25 mouse cellular contexts compared by ENCODE assay signal in the genomic region with DNA sequence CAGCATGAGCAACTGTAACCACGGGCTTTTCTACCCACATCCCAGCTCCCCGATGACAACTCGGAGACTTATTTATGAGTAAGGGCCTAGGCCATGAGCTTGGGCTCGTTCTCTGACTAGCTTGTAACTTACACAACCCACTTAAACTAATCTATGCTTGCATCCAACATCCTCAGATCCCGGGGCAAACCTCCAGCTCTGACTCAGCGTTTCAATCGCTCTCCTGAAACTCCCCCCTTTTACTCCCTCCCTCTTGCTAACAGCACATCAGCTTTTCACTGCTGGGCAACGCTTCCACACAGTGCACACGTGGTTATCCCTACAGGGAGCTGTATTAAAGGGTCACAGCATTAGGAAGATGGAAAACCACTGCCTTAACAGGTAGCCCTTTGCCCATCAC. TPM values are rescaled to one million over a fixed set of nuclear protein-coding genes. Genes with fewer than 3 reads are reported as not detected.
A peak's percentile ranks its signal among the peaks of the same experiment; 100 is the strongest.
DNase-seq lines count a peak whose midpoint lies in the region; TF ChIP-seq lines count a peak whose summit lies in the region.
"Had no signal": no experiment of that assay in that cellular context is flagged by ENCODE, and none has a peak within 500 bp of the region (broad histone marks: within the 10 kb centered on the region; RNA-seq: fewer than 3 reads in every experiment).

No protein-coding gene starts in this region.

- H3ac ChIP-seq in C2C12 (ENCODE audit: control insufficient read depth, insufficient read length, low read depth), result no peak overlapping the region

- H3K79me2 ChIP-seq in C2C12 (ENCODE audit: control insufficient read depth, insufficient read depth), result peaks cover 21% of the 10 kb centered on the region

- peaks cover 9% of the 10 kb centered on the region for H3K36me3 ChIP-seq in C2C12 (ENCODE audit: control insufficient read depth, insufficient read depth)

- H3K79me3 ChIP-seq in C2C12 (ENCODE audit: low read depth), result peaks cover 3% of the 10 kb centered on the region

- no peak for TF ChIP-seq CTCF in C2C12 (IDR thresholded peaks at IDR 0.05; ENCODE audit: control insufficient read depth, insufficient read depth, insufficient read length)

- no peak overlapping the region for H3K4me3 ChIP-seq in C2C12 (ENCODE audit: insufficient read depth, poor library complexity, severe bottlenecking)
- H3K4me3 ChIP-seq: forebrain, embryonic 12.5 days; hindbrain, embryonic 12.5 days; megakaryocyte, embryonic 14.5 days had no signal

- peak; percentile 42 to 55 for DNase-seq in left cerebral cortex, adult 18-20 months (ENCODE audit: low spot score in 2 of 2)
- no peak for DNase-seq in left cerebral cortex, adult 11 months (ENCODE audit: low spot score)
- DNase-seq in 3T3-L1 (ENCODE audit: low read depth, low spot score), result peak; percentile 89
- peak; percentile 67 for DNase-seq in fibroblast of lung, adult 2 months (ENCODE audit: low read depth)
- no peak for DNase-seq in adrenal gland, postnatal 14 days
- DNase-seq in cerebellum, postnatal 36 days, result no peak
- DNase-seq: adrenal gland, adult 8-10 months; cerebellum, adult 11 months; cerebellum, postnatal 10 days; embryo, embryonic 11 days; gastrocnemius, postnatal 36 days; heart, postnatal 10 days; kidney, adult 8-10 months; kidney, postnatal 25 days; lung, adult 18-20 months; midbrain, embryonic 14.5 days; spleen, adult 18-20 months; thymus, postnatal 25 days had no signal

- no peaks in the 10 kb centered on the region for H3K27me3 ChIP-seq in C2C12 (ENCODE audit: control insufficient read depth, insufficient read depth, insufficient read length)
- H3K27me3 ChIP-seq: CH12.LX; forebrain, embryonic 12.5 days; hindbrain, embryonic 12.5 days; megakaryocyte, embryonic 14.5 days had no signal

TF ChIP-seq in C2C12, 6 proteins besides CTCF, POLR2A, EP300 and RAD21:
- TF ChIP-seq MYOG (IDR thresholded peaks at IDR 0.05; ENCODE audit: control insufficient read depth, extremely low read depth, insufficient read length) (no peak), FOSL1 (IDR thresholded peaks at IDR 0.05; ENCODE audit: insufficient read depth, low read length, poor library complexity, severe bottlenecking) (no peak), USF1 (IDR thresholded peaks at IDR 0.05; ENCODE audit: low read depth) (peak; percentile 67), MYOD1 (IDR thresholded peaks at IDR 0.05; ENCODE audit: control insufficient read depth, insufficient read length, low read depth) (no peak), CEBPB (IDR thresholded peaks at IDR 0.05; ENCODE audit: low read depth) (peak; percentile 1), MAX (IDR thresholded peaks at IDR 0.05) (no peak)

RNA-seq across cellular contexts. Expression of a gene that starts 3.7 kb away (rescaled TPM):
- 1 to 10 TPM in 1 of 2 experiments, not detected in 1; 1.5 TPM for total RNA-seq in left cerebral cortex, adult 18-20 months (2021)
- 0.05 TPM for polyA plus RNA-seq in C2C12 (2012; fragmentation: generic; extraction: Trizol)
- total RNA-seq in adrenal gland, postnatal 14 days (2021), result 0.45 and 1.4 TPM in 2 replicates
- total RNA-seq: CH12.LX; gastrocnemius, postnatal 36 days; neutrophil, adult 5-6 weeks had no signal
- polyA plus RNA-seq: frontal cortex, adult 2 months had no signal

RNA-seq across cellular contexts. Expression of a gene that starts 3.8 kb away (rescaled TPM):
- 1 to 10 TPM; 5.6 to 7.7 TPM for total RNA-seq in left cerebral cortex, adult 18-20 months (2021)
- polyA plus RNA-seq in C2C12 (2012; fragmentation: generic; extraction: Trizol), result 3.1 TPM
- total RNA-seq in adrenal gland, postnatal 14 days (2021), result 1.6 and 2.5 TPM in 2 replicates

RNA-seq across cellular contexts. Expression of a gene that starts 8.1 kb away (rescaled TPM):
- total RNA-seq in left cerebral cortex, adult 18-20 months (2021), result 10 to 100 TPM; 64.8 to 75.6 TPM
- polyA plus RNA-seq in C2C12 (2012; fragmentation: generic; extraction: Trizol), result 8.6 TPM
- total RNA-seq in adrenal gland, postnatal 14 days (2021), result 36.9 and 45.6 TPM in 2 replicates

RNA-seq across cellular contexts. Expression of a gene that starts 13.8 kb away (rescaled TPM):
- 1 to 10 TPM; 4.1 to 6.0 TPM for total RNA-seq in left cerebral cortex, adult 18-20 months (2021)
- polyA plus RNA-seq in C2C12 (2012; fragmentation: generic; extraction: Trizol), result 2.0 TPM
- total RNA-seq in adrenal gland, postnatal 14 days (2021), result 2.7 TPM in 1 of 2 replicates, not detected in the other

RNA-seq across cellular contexts. Expression of a gene that starts 35.2 kb away (rescaled TPM):
- 10 to 100 TPM; 31.3 to 36.0 TPM for total RNA-seq in left cerebral cortex, adult 18-20 months (2021)
- 3.8 TPM for polyA plus RNA-seq in C2C12 (2012; fragmentation: generic; extraction: Trizol)
- 3.9 and 5.7 TPM in 2 replicates for total RNA-seq in adrenal gland, postnatal 14 days (2021)

Comparison
In these comparisons a context has a peak if more than half of its experiments do, and no peak if none do; other contexts are left out.
1. DNase-seq: peak in left cerebral cortex, adult 18-20 months (2 of 2), 3T3-L1 (single experiment) and fibroblast of lung, adult 2 months (single experiment); none in left cerebral cortex, adult 11 months (single experiment), adrenal gland, postnatal 14 days (single experiment) and cerebellum, postnatal 36 days (0 of 2).